Mouse (Mus musculus) gastrocnemius, postnatal 4 days (tissue): ENCODE measurements at regions not wholly inside any gene's neighbourhood (a gene's known extent, or its start where the extent isn't known, plus 50 kb on each side); places are given as distances from the start of the nearest gene placed in this dataset.

Source experiments
- DNase-seq, 2 experiments: peaks; one replicate each; pipeline ENCODE4 v3.0.0; 2021 to 2022; ENCODE audit warnings: low spot score in 2 of 2, mixed read lengths in 2 of 2

DNA sequence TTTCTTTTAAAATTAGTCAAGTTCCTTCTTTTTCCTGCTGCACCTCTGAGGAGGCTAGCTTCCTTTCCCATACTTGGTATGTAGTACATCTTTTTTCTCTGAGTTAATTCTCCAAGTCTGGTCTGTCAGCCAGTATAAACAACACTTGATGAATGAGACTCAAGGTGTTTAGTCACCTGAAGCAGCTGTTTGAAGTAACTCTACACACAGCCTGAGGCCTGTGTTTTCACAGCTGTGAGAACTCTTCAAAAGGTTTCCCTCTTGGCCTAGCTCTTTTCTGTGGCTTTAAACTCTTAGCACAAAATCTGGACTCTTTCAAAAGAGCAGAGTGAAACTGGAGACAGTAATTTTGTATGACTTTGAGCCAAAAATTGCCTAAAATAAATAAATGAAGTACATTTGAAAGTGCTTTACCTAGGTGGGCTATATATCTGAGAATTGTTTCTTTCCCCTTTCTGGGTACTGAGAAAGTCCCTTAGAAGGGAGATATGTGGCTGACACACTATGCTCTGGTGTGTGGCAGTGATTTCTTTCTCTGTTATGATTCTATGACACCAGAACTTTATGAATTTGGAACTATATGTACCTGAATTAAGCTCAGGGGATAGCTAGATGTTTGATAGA, 1070.2 kb upstream of the Zeb2 start:
- no peak for DNase-seq

DNA sequence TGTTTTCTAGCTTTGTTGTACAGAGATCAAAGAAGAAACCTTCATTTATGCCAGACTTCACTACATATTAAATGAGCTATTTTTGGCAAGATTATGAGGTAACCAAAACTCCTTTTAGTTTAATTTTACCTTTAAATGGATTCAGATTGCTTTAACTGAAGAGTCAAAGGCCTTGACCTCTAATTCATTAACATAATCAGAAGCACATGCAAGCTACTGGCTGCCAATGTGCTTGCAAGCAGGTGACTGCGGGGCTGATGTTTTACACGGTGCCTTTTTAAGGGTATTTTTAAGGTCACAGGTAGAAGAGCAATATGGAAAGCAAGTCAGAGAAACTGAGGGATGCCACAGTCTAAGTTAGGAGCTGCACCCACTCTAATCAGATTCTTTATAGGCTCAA, 1066.0 kb upstream of the Zeb2 start:
- DNase-seq = no peak

DNA sequence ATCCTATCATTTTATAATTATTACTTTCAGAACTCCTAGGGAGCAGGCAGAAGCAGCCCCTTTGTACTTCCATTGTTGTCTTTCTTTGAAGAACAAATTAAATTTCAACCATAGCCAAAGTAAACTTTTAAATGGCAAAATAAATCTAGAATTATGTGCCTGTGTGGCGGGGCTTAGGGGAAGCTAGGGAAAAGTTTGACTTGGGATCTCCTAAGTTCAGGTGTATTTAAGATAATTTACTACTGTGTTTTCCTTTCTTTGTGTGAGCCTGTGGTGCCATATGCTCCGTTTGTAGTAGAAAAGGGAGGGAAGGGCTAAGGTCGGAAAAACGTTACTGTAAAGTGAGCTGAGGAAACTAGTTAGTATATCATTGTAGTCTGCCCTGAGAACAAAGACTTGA, 1062.5 kb upstream of the Zeb2 start:
- no peak for DNase-seq

DNA sequence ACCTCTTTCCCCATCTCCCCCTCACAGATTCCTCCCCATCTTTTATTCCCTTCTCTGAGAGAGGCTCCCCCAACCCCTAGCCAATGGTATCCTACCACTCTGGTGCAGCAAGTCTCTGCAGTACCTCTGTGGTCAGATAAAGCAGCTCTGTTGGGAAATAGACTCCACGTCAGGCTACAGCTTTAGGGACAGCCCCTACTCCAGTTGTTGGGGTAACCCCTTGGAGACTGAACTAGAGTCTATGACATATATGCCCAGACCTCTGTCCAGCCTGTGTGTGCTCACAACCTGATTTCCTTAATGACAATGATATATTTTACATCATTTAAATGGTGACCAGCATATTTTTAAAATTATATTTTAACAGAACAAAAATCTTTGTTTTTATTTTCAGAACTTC, 1051.3 kb upstream of the Zeb2 start:
- no peak for DNase-seq

DNA sequence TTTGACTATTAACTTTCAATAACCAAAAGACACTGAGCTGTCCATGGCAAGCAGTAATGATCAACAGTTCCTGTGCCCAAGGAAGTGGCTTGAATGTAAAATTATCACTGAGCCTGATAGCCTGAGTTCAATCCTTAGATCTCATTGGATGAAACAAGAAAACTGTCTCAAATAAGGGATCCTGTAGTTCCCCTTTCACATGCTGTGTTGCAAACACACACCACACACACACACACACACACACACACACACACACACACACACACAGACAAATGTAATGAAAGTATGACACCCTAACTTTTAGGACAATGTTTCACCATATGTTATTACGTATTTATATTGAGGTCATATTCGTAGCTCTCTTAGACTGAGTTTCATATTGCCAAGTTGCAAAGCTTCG, 1032.7 kb upstream of the Zeb2 start:
- no peak for DNase-seq

DNA sequence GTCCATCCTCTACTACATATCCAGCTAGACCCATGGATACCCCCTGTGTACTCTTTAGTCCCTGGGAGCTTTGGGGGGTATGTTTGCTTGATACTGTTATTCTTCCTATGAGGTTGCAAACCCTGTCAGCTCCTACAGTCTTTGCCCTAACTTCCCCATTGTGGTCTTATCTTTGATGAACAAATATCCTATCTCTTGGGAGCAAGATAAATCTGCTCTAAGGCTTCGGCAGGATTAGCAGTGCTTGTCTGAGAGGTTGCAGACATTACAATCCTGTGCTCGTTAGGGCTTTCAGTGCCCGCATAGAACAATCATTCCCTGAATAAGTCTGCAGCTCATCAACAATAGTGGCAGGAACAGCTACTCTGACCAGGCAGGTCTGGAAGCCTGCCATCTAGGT, 1002.7 kb upstream of the Zeb2 start:
- DNase-seq = no peak

DNA sequence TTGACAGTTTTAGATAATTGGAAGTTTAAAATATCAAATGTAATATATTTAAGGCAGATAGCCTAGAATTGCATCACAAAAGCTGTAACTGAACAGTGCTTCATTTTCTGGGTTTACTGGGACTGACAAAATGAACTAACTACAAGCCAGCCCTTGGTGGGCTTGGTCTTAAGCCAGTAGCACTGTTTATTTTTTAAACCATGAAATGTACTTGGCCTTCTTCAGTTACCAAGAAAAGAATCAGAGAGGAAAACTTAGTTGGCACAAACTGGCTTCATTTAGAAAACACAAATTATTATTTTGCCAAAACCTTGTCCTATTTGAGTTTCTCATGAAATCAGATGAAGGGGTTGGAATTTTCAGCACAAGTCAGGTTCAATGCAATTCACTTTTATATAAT, 989.8 kb upstream of the Zeb2 start:
- DNase-seq = no peak

DNA sequence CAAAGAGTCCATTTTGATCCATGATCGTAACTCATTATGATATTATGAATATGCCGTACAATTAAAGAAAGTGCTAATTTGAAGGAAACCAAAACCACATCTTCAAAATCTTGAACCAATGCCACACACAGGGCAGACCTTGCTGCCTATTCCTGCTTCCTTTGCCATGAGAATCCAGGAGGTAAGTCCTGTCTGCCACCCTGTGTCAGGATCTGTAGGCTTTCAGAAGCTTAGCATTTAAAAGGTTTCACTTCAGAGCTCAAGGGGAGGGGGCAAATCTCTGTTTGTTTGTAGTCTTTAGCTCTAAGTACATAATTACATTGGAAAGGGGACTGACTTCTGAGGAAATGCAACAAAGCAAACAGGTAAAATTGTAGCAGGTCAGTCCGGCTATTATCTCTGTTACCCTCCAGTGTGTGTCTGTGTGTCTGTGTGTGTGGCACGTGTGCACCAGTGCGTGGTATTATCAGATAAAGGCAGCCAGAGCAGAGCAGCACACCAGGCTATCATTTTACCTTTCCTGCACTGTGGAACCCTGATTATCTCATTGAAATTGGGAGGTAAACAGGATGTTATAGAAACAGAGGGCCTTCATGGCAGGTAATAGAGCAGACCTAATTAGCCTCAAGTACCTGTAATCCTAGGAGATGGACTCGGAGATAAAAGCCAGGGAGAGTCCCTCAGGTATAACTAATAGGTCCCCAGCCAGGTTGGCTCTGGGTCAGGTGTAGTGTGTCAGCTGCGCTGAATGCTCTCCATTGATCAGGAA, 948.0 kb upstream of the Zeb2 start:
- no peak for DNase-seq

DNA sequence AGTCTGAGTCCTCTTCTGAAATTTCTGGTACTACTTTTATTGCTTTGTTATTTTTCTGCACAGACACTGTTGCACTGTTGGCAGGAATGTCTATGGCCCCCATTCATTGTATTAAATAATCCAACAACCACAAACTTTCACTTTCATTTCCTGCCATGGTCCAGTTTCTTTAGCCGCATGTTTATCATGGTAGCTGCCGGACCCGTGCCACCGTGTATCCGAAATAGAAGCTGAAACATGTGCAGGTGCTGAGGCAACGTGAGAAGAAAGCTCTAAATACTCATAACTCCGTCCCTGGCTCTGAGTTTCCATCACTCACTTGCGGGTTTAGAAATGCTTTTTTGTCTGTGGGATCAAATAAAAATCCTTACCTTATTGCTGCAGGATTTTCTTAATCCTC, 938.5 kb upstream of the Zeb2 start:
- DNase-seq = no peak

DNA sequence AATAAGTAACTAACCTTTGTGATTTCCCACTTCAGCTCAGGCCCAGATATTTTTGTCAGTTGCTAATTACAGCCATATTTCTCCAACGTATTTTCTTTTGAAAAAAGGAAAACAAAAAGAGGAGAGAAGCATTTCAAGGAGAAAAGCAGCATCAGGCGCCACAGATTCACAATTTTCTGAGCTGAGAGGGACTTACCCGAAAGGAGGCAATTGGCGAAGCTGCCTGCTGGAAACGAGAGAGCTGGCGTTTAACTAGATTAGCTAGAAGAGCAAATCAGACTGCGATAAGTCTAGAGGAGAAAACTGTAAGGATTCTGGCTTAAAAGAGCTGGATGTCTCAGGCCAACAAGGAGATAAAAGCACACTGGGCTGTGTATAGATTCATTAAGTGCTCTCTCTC, 937.7 kb upstream of the Zeb2 start:
- DNase-seq = no peak

DNA sequence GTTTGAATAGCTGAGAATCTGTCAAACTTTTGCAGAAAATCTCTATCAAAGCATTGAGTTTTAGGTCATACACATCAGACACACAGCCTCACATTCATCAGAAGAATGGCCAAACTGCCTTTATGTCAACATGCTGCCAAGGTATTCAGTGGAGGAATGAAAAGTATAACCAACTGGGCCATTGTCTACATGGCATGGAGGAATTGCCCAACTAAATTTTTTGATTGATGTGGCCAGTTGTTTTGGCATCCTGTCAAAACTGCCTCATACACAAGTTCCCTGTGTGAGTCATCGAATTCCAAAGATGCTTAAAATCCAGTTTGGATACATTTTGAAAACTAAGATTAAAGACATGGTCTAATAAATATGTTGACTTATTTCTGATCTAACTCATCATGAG, 904.7 kb upstream of the Zeb2 start:
- DNase-seq = no peak

DNA sequence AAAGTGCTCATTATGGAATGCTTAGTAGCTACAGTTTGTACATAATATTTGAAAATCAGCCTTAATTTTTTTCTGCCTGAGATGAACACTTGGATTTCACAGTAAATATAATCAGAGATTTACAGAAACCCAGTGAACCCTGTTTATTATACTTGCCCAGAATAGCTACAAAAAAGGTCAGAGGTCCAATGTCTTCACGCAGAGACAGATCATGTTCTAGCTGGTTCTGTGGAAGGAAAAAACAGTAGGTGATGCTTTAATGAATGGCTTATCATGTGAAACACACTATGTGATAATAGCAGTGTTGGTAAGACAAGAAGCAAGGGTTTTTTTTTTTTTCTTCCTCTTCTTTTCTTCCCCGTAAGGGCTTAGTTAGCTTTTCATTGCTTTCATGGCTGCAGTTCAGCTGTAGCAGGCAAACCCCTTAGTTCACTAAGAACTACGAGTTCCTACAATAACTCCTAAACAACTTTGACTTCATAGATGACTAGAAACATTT, 896.6 kb upstream of the Zeb2 start:
- no peak for DNase-seq

DNA sequence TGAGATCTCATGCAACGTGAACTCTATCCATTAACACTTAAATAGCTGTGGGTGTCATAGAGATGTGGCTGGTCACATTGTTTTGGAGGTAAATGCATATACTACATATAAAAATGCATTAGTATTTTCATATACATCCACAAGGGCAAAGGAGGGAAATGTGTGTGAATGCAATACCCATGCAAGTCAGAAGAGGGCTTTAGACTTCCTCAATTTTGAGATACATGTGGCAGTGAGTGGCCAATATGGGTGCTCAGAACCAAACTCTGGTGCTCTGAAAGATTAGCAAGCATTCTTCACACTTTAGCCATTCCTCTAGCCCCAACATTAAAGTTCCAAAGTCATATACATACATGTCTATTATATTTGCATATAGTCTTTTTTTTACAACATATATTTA, 895.5 kb upstream of the Zeb2 start:
- DNase-seq = no peak

DNA sequence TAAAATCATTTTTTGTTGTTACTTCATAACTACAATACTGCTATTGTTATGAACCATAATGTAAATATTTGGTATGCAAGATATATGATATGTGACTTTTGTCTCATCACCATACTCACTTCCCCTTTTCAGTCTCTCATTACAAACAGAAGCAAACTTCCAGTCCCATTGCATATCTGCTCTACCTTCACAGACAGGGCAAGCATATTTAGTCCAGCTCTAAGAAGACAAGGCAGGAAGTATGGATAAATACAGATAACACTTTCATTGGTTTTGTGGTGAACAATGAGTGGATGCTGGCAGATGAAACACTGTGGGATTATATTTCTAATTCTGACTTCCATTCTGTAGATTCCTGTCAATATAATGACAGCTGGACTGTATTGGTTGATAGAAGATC, 858.0 kb upstream of the Zeb2 start:
- DNase-seq = no peak

DNA sequence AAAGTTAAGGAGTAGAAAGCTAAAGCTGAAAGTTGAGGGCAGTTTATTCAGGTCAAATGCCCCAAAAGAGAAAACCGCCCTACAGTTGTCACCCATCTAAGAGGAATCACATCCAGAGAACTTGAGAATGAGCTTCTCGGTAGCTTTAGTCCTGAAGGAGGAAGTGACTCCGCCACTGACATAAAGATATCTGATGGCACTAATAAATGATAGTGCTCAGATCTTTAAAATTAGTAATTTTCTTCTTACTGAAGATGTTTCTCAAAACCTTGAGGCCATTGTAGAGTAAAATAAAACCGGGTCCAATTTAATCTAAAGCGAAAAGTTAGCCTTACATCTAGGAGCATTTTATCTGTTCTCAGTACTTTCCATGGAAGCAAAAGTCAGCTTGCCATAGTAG, 851.4 kb upstream of the Zeb2 start:
- no peak for DNase-seq

DNA sequence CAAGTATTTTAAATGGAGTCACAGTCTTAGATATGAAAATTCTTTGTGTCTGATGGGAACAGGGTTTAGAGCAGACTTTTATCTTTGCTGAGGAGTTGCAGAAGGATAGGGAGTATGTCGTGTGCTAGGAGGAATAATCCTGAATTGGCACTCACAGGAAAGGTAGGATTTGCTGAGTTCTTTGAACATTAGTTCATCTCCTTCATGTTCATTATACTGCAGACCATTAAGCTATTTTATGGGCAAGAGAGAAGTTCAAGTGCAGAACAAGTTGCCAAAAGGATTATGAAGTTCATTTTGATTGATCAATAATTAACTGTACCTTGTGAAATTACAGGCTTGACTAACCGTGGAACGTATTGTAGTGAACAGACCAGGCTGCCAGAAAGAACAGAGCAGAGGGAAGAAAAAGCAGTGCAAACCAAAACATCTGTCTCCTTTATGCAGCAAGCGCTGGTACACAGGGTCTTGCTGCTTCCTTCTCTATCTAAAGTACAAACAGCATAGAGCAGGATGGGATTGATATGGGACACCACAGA, 839.7 kb upstream of the Zeb2 start:
- DNase-seq = no peak

DNA sequence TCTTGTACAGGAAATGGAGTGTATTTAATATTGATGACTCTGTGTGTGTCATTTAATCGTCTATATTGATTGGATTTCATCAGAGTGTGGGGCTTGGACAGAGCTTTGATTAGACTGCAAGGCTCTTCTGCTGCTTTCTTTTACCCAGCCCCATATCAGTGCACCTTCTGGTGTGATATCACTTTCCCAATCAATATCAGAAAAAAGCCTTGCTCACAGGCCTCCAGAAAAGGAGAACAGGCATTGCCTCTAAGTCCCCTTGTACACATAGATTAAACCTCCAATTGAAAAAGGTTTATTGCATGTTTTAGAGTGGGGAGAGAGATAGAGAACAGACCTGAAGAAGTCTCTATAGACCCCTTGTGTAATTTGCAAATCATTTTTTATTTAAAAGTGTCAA, 831.6 kb upstream of the Zeb2 start:
- no peak for DNase-seq

DNA sequence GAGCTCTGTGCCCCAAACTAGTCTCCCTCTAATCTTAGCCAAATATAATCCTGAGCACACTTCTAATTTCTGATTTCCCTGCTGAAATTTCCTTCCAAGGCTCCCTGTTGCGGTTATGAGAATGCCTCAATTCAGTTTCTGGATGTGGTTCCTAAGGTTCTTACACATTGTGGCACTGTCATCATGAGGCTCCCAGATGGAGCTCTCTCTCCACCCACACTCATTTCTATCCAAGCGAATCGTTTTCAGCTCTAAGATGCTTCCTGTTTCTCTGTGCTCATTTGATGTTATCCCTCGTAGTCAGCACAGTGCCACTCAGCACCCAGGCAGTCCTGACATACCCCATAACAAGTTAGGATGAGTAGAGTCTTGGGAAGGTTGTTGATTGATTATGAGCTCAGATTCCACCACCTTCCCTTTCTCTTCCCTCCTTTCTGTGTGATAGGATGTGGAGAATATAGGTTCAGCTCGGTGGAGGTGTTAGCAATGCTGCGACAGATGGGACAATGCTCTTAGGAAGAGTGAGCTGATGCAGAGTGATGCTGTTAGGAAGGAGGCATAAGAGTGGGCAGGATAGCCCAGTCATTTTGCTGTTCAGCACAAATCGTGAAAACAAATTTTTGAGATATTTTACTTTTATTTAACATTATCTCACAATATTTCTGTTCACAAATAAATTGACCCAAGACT, 808.7 kb upstream of the Zeb2 start:
- no peak for DNase-seq

DNA sequence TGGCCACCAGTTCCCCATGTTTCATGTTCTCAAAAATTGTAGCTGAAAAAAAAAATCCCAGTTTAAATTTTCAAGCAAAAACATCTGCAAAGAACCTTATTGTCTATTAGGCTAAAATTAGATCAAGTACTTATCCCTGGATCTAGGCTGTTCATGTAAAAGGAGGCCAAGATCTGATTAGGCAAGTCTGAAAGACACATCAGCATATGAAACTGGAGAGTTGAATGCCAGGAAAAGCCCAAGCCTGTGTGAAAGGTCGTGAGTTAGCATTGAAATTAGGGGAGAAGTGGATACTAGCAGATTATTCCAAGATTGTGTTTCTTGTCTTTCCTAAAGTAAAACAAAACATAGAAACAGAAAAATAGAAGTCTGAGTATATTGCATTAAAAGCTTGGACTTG, 791.7 kb upstream of the Zeb2 start:
- DNase-seq = no peak

DNA sequence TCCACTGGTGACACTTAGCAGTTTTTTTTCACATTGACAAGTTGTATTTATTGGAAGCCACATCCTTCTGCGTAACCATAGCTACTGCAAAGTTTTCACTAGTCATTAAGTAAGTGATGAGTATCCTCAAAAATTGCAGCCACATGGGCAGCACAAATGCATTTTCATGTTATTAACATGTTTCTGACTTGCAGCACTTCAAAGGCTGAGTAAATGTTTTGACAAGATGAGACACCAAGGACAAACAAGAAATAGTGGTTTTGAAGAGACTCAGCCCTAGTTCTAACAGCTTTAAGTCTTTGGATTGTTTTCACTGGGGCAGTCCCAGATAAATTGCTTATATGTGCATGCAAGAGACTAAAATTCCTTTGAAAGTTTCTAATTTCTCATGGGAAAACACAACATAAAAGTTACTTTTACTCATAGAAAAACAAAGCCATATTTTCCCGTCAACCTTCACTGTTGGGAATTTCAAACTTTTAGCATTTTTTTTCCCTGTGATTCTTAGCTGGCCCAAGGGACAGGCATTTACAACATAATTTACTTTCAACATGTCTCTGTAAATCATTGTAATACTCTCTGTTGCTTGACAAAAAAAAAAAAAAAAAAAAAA, 787.5 kb upstream of the Zeb2 start:
- no peak for DNase-seq

DNA sequence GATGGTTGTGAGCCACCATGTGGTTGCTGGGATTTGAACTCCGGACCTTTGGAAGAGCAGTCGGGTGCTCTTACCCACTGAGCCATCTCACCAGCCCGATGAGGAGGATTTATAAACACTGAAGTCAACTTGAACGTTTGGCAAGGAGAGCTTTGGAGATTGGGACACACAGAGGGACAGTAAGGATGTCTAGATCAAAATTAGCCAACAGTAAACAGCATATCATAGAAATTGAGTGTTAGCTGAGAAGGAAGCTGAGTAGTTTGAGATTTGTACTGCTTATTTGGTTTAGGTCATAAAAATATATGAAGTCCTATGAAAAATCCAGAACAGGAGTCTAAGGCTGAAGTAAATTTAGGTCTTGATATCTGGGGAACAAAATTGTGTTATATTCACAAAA, 786.9 kb upstream of the Zeb2 start:
- DNase-seq = no peak

DNA sequence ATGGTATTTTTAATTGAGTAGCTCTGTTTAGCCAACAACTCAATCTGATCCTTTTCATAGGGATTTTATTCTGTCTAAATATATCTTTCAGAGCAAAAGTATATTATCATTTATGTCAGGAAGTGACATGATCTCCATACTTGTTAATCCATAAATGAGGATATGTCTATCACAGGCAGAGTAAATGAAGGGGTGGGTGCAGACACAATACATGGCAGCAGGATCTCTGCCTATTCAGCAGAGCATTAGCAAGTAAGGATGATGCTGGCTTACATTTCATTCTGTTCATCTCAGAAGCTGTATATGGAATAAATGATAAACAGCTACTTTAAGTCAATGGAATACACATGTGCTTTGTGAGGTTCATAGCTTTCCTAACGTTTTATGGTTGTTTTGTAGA, 786.2 kb upstream of the Zeb2 start:
- no peak for DNase-seq
